Mouse (Mus musculus): Measurements from ENCODE around the gene Hspa1l. TPM values are rescaled to one million over a fixed set of nuclear protein-coding genes. Genes with fewer than 3 reads are reported as not detected.
"Not testable (repeated sequence)": the region's sequence is repeated elsewhere in the genome, so short reads cannot be mapped to it uniquely, and the experiment has no call there.

The Hspa1l gene
- 1 to 10 TPM; 6.2 to 9.9 TPM for total RNA-seq (2021)
- long read RNA-seq, experiment 1, transcript Hspa1l-201 (2 exons, 2,472 nt), result major isoform, 13 of 14 reads
- long read RNA-seq, experiment 1, partial matches to known transcripts, result 1 of 14 reads
- long read RNA-seq, experiment 1, other reads (novel, unspliced or antisense), result 0 of 14 reads
- long read RNA-seq, experiment 2, transcript Hspa1l-201 (2 exons, 2,472 nt), result major isoform, 8 of 9 reads
- long read RNA-seq, experiment 2, partial matches to known transcripts, result 1 of 9 reads
- long read RNA-seq, experiment 2, other reads (novel, unspliced or antisense), result 0 of 9 reads

GRCm38 (mm10) chr17:34972069-34972749, at the start of gene Hspa1l, which contains the start of gene Hspa1a:
Hspa1l (plus strand) TSS chr17:34972703.
Hspa1a (minus strand) TSS chr17:34972156.
- peak; percentile 66 for DNase-seq

GRCm38 (mm10) chr17:34922939-34923338, 49.6 kb upstream of the Hspa1l start:
- DNase-seq, result no peak

- DNase-seq, result no peak
Observed at GRCm38 (mm10) chr17:34924258-34924657, 48.2 kb upstream of the Hspa1l start.

GRCm38 (mm10) chr17:34927306-34928019, 45.0 kb upstream of the Hspa1l start:
- no peak for DNase-seq

DNA sequence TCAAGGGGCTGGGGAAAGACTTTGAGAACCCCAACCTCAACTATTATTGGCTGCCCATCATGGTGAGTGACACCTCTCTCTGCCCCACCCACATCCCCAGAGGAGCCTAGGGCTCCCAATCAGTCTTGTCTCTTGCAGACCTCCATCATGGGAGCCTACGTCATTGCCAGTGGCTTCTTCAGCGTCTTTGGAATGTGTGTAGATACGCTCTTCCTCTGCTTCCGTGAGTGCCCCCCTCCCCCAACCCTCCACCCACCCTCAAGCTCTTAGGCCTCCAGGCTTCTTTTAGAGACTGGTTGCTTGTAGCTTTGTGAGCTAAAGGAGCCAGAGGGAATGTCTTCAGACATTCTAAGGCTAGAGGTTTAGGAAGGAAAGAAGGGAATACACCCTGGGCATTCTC, 43.7 kb upstream of the Hspa1l start:
- no peak for DNase-seq

DNA sequence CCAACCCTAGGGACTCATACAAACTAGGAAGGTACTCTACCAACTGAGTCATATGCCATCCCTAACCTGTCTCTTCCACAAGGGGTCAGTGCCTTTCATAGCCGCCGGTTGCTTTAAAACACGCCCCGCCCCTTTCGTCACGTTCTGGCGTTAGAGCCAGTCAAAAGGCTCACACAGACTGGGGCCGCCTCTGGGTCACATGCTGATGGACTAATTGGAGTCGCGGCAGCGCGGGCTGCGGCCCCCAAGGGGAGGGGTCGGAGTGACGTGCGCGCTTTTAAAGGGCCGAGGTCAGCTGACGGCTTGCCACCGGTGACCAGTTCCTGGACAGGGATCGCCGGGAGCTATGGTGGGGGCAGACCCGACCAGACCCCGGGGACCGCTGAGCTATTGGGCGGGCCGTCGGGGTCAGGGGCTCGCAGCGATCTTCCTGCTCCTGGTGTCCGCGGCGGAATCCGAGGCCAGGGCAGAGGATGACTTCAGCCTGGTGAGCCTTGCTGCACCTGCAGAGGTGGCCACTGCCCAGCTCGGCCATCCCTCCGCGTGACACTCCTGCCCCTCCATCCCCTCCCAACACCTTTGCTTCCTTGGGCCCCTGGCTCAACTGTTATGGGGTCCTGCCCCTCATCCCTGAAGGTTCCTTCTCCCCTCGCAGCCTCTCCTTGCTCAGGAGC, 41.3 kb upstream of the Hspa1l start, which contains the start of gene Neu1:
TSS of gene Neu1 (plus strand) at position 193 of the 674 bp plus-strand sequence.
- DNase-seq, result peak; percentile 98

- DNase-seq, result no peak
Observed at GRCm38 (mm10) chr17:34931735-34932098, 40.8 kb upstream of the Hspa1l start.

- DNase-seq, result no peak
Observed at GRCm38 (mm10) chr17:34932287-34932686, 40.2 kb upstream of the Hspa1l start.

DNA sequence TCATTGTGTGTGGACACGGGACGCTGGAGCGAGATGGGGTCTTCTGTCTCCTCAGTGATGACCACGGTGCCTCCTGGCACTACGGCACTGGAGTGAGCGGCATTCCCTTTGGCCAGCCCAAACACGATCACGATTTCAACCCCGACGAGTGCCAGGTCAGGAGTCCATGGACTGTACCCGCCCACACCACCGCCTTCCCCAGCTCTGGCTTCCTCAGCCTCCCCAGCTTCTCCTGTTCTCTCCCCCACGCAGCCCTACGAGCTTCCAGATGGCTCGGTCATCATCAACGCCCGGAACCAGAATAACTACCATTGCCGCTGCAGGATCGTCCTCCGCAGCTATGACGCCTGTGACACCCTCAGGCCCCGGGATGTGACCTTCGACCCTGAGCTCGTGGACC, 38.5 kb upstream of the Hspa1l start:
- DNase-seq, result no peak

DNA sequence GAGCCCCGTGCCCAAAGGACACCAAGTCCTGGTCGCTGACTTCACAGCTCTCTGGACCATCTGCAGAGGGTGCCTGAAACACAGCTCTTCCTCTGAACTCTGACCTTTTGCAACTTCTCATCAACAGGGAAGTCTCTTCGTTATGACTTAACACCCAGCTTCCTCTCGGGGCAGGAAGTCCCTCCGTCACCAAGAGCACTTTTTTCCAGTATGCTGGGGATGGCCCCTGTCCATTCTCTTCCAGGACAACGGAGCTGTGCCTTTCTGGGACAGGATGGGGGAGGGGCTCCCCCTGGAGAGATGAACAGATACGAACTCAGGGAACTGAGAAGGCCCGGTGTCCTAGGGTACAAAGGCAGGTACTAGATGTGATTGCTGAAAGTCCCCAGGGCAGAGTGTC, 37.7 kb upstream of the Hspa1l start:
- no peak for DNase-seq

DNA sequence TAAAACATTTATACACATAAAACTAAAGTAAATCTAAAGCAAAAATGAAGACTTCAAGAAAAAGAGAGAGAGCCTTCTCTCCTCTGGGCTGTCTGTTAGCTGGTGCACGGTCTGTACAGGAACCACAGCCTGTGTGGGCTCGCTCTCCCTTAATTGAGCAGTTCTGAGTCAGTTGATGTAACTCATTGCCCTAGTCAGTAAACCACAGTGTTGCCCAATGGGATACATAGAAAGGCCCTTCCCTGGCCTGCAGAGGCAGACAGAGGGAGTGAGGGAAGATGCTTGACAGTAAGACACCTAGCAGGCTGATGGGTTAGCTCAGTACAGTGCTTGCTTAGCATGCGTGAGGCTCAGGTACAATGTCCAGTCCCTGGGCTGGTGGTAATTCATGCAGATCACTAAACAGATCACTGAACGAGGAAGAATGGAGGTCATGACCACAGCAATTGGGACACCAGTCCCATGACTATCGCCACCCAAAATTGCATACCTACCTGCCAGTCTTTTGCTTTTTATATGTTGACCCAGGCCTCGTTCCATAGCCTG, 34.5 kb upstream of the Hspa1l start:
- DNase-seq, result no peak

GRCm38 (mm10) chr17:34941344-34942041, 31.0 kb upstream of the Hspa1l start:
- DNase-seq, result no peak

DNA sequence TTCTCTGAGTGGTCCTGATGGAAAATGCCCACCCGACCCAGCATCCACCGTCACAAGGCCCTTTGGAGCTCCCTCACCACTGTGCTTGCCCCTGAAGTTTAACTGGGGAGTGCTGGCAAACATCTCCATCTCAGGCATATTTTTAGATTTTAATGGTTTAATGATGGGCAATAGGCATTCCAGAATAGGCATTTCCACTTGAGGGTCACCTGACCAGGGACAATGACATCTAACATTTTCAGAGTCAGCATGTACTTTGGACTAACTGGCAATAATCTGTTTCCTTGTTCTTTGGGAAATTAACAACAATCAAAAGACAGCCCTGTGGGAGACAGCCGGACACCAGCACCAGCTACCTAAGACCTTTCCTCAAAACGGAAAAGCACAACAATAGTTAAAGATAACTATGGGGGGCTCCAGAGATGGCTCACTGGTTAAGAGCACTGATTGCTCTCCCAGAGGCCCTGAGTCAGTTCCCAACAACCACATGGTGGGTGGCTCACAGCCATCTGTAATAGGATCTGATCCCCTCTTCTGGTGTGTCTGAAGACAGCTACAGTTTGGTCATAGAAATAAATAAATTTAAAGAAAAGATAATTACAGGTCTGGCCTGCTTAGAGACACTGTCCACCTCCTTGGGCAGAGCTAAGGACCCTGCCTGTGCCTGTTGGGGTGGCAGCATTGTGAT, 29.2 kb upstream of the Hspa1l start:
- DNase-seq, result no peak

- no peak for DNase-seq
Observed at GRCm38 (mm10) chr17:34944362-34944761, 28.1 kb upstream of the Hspa1l start.

DNA sequence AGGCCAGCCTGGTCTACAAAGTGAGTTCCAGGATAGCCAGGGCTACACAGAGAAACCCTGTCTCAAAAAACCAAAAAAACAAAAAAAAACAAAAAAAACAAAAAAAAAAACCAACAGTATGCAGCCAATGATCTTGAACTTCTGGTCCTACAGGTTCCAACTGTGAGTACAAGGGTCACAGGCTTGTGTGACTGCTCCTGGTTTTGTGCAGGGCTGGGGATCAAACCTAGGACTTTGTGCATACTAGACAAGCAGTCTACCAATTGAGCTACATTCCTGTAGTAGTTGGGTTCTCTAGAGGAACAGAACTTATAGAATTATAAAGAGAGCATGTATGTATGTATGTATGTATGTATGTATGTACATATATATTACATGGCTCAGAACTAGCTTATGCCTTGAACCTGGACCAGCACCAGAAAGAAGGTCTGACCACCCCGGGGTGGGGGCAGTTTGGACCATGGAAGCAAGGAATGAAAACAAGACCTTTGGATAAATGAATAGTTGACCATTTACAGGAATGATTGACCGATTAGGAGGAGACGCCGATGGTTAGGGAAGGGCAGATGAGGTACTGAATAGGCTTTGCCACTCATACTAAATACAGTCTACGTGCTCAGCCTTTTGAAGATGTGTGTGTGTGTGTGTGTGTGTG, 25.9 kb upstream of the Hspa1l start:
- no peak for DNase-seq

- DNase-seq, result no peak
Observed at GRCm38 (mm10) chr17:34947606-34948005, 24.9 kb upstream of the Hspa1l start.

DNA sequence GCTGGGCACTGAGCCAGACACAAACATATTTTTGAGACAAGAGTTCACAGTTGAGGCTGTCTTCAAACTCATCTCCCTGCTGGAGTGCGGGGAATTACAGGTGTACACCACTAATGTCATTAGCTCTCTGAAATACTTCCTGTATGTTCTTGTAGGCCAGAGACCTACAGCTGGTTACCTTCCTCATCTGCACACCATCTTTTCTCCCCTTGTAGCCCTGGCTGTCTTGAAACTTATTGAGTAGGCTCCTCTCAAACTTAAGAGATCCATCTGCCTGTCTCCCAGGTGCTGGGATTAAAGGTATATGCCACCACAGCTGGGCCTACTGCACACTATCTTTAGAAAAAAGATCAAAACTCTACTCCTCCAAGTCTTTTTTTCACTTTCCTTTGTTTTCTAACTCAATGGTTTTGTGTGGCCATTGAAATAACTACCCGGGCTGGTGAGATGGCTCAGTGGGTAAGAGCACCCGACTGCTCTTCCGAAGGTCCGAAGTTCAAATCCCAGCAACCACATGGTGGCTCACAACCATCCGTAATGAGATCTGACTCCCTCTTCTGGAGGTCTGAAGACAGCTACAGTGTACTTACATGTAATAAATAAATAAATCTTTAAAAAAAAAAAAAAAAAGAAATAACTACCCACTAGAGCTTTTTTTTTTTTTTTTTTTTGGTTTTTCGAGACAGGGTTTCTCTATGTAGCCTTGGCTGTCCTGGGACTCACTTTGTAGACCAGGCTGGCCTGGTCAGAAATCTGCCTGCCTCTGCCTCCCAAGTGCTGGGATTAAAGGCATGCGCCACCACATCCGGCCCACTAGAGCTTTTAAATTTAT, 23.6 kb upstream of the Hspa1l start:
- DNase-seq, result not testable (repeated sequence)

GRCm38 (mm10) chr17:34949553-34949969, 22.9 kb upstream of the Hspa1l start:
- DNase-seq, result no peak

All from gastrocnemius, postnatal 10 days (tissue).